Mouse (Mus musculus) CH12.LX (cell line): Measurements from ENCODE around the gene Alas2. TPM values are rescaled to one million over a fixed set of nuclear protein-coding genes. Genes with fewer than 3 reads are reported as not detected.

Experiments used
- DNase-seq: peaks from one replicate; pipeline ENCODE4 v3.0.0-alpha.2; 2013; ENCODE audit errors: extremely low read depth
- H3K27ac ChIP-seq: 2 replicates; pipeline ENCODE4 v1.5.1; 2012; ENCODE audit warnings: low read depth, mild to moderate bottlenecking, control low read depth, moderate library complexity; ENCODE audit not compliant: insufficient read depth
- H3K27me3 ChIP-seq: replicated peaks from 2 replicates; pipeline ENCODE3; 2012; ENCODE audit warnings: inconsistent platforms
- H3K36me3 ChIP-seq, 2 experiments: replicated peaks in 1 of 2; 2 replicates each; pipeline versions ENCODE3 to v1.6.1; 2012; ENCODE audit warnings: inconsistent platforms in 1 of 2, low read length in 1 of 2, mild to moderate bottlenecking in 1 of 2, mixed read lengths in 1 of 2, moderate library complexity in 1 of 2; ENCODE audit not compliant: control insufficient read depth in 1 of 2, insufficient read depth in 1 of 2
- H3K4me1 ChIP-seq, 2 experiments: 2 replicates each; pipeline ENCODE4 v1.6.1; 2012; ENCODE audit warnings: inconsistent platforms in 1 of 2, moderate library complexity in 1 of 2; ENCODE audit not compliant: insufficient read depth in 2 of 2, control insufficient read depth in 1 of 2
- H3K4me2 ChIP-seq: 2 replicates; pipeline ENCODE4 v1.6.1; 2012; ENCODE audit warnings: low read depth, mild to moderate bottlenecking, control low read depth; ENCODE audit not compliant: poor library complexity, insufficient read depth, severe bottlenecking
- H3K4me3 ChIP-seq, 3 experiments: fragments of 150-350 bp in 1 of 3; sonication (generic) in 1 of 3; replicated peaks in 1 of 3; 2 replicates each; pipeline versions ENCODE3 to v1.5.1; 2011 to 2012; ENCODE audit warnings: low read depth in 2 of 3, low read length in 2 of 3, mild to moderate bottlenecking in 2 of 3, moderate library complexity in 2 of 3, control low read depth in 1 of 3, improper control_type of control experiment in 1 of 3, inconsistent platforms in 1 of 3, mixed read lengths in 1 of 3; ENCODE audit not compliant: poor library complexity in 1 of 3
- H3K79me2 ChIP-seq: replicated peaks from 2 replicates; pipeline ENCODE4 v1.6.1; 2012; ENCODE audit warnings: mild to moderate bottlenecking, moderate library complexity; ENCODE audit not compliant: control insufficient read depth, poor library complexity, insufficient read depth, severe bottlenecking; ENCODE audit errors: extremely low read depth
- H3K9ac ChIP-seq: 2 replicates; pipeline ENCODE4 v1.6.1; 2012; ENCODE audit warnings: low read depth, mild to moderate bottlenecking, control low read depth, moderate library complexity; ENCODE audit not compliant: insufficient read depth
- H3K9me3 ChIP-seq: replicated peaks from 2 replicates; pipeline ENCODE3; 2012; ENCODE audit warnings: low read length, inconsistent platforms, mixed read lengths
- CHD1 ChIP-seq: IDR thresholded peaks from 2 replicates; pipeline ENCODE4 v1.6.1; 2012; ENCODE audit warnings: low read depth, low read length, improper control_type of control experiment, inconsistent platforms
- CTCF ChIP-seq, 2 experiments: IDR thresholded peaks in 1 of 2; conservative IDR thresholded peaks in 1 of 2; 2 replicates each; pipeline ENCODE4 v1.5.1; 2011 to 2012; ENCODE audit warnings: low read depth in 2 of 2, low read length in 2 of 2, improper control_type of control experiment in 1 of 2, inconsistent platforms in 1 of 2, mild to moderate bottlenecking in 1 of 2, moderate library complexity in 1 of 2
- ELF1 ChIP-seq: IDR thresholded peaks from 2 replicates; pipeline ENCODE4 v1.6.1; 2014; ENCODE audit warnings: low read depth, mild to moderate bottlenecking, inconsistent platforms, low read length, improper control_type of control experiment
- HCFC1 ChIP-seq: IDR thresholded peaks from 2 replicates; pipeline ENCODE4 v1.6.1; 2012; ENCODE audit warnings: low read depth, mild to moderate bottlenecking, inconsistent platforms, low read length, improper control_type of control experiment
- IRF4 ChIP-seq: IDR thresholded peaks from 2 replicates; pipeline ENCODE4 v1.6.1; 2014; ENCODE audit warnings: low read depth, mild to moderate bottlenecking, inconsistent platforms, low read length, improper control_type of control experiment
- JUN ChIP-seq: IDR thresholded peaks from 2 replicates; pipeline ENCODE4 v1.6.1; 2011; ENCODE audit warnings: low read depth, mild to moderate bottlenecking, low read length, improper control_type of control experiment, moderate library complexity; ENCODE audit not compliant: insufficient read depth
- JUND ChIP-seq: conservative IDR thresholded peaks from 2 replicates; pipeline ENCODE4 v1.6.1; 2011; ENCODE audit warnings: low read depth, low read length, improper control_type of control experiment
- MAFK ChIP-seq: IDR thresholded peaks from 2 replicates; pipeline ENCODE4 v1.6.1; 2011; ENCODE audit warnings: low read length, improper control_type of control experiment; ENCODE audit not compliant: insufficient replicate concordance
- MAZ ChIP-seq: IDR thresholded peaks from 2 replicates; pipeline ENCODE4 v1.6.1; 2012; ENCODE audit warnings: low read depth, mild to moderate bottlenecking, inconsistent platforms, low read length, improper control_type of control experiment, moderate library complexity
- NELFE ChIP-seq: IDR thresholded peaks from 2 replicates; pipeline ENCODE4 v1.6.1; 2011; ENCODE audit warnings: low read depth, low read length, improper control_type of control experiment
- POLR2A ChIP-seq: IDR thresholded peaks from 2 replicates; pipeline ENCODE4 v1.6.1; 2011; ENCODE audit warnings: low read depth, mild to moderate bottlenecking, improper control_type of control experiment, low read length
- RCOR1 ChIP-seq: conservative IDR thresholded peaks from 2 replicates; pipeline ENCODE4 v1.6.1; 2012; ENCODE audit warnings: low read depth, mild to moderate bottlenecking, inconsistent platforms, low read length, improper control_type of control experiment
- UBTF ChIP-seq: IDR thresholded peaks from 2 replicates; pipeline ENCODE4 v1.6.1; 2012; ENCODE audit warnings: low read depth, mild to moderate bottlenecking, inconsistent platforms, low read length, improper control_type of control experiment, moderate library complexity
- USF1 ChIP-seq: IDR thresholded peaks from 2 replicates; pipeline ENCODE4 v1.6.1; 2014; ENCODE audit warnings: low read depth, mild to moderate bottlenecking, inconsistent platforms, low read length, improper control_type of control experiment
- ZC3H11A ChIP-seq: IDR thresholded peaks from 2 replicates; pipeline ENCODE4 v1.6.1; 2012; ENCODE audit warnings: low read depth, mild to moderate bottlenecking, inconsistent platforms, low read length, improper control_type of control experiment
- ZMIZ1 ChIP-seq: IDR thresholded peaks from 2 replicates; pipeline ENCODE4 v1.6.1; 2012; ENCODE audit warnings: low read depth, mild to moderate bottlenecking, inconsistent platforms, low read length, improper control_type of control experiment
- dilution Hi-C: fragments of 300-500 bp; cut with MboI; formaldehyde crosslinking; loops from 2 replicates; pipeline ENCODE4 v1.14.3; 2020; ENCODE audit warnings: low sequenced_read_pairs; ENCODE audit not compliant: extremely low pct_unique_long_range_greater_than_20kb, extremely low pct_ligation_motif_present
- in situ Hi-C: fragments of 300-500 bp; cut with MboI; formaldehyde crosslinking; loops from 3 replicates; pipeline ENCODE4 v1.14.3; 2019; ENCODE audit warnings: low sequenced_read_pairs, low pct_ligation_motif_present, low pct_unique_long_range_greater_than_20kb, mixed read lengths
- polyA plus RNA-seq: library from polyadenylated mRNA; unstranded; fragments of >175 nt; gene quantifications from 2 replicates; pipeline ENCODE4 v1.2.1, GENCODE M21; 2012; ENCODE audit warnings: low read depth; ENCODE audit not compliant: insufficient read length
- total RNA-seq, 2 experiments: library from RNA; depleted of rRNA; stranded (reverse); fragments of 300-350 nt in 1 of 2; fragments of >200 nt in 1 of 2; gene quantifications; 2 replicates each; pipeline ENCODE4 v1.2.3; 2012 to 2014

The Alas2 gene
- total and polyA plus RNA-seq, 3 experiments: 0.16 to 0.30 TPM; not detected in 1

DNA sequence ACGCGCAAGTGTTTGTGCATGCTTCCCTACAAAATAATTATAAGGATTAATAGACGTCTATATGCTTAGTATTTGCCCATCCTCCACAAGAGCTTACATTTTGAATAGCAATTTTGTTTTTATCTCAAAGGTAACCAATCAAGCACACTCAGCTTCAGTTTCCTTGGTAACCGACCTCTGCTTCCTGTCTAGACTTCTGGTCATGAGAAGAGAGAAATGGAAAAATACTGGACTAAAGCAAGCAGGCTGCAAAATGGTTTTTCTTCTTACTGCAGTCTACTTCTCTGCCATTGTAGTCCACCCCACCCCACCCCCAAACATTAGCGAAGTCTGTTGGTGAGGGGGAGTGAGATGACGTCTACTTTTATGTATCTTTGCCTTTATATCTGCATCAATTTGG is 35.9 kb upstream of the Alas2 start:
- in situ Hi-C loops (no loop called here), dilution Hi-C loops (no loop called here)
- peaks cover 3 to 8% of the 10 kb centered on the region in 2 experiments for H3K36me3 ChIP-seq
- no peak for TF ChIP-seq ZC3H11A
- TF ChIP-seq CHD1: no peak
- no peak for TF ChIP-seq UBTF
- no peak for TF ChIP-seq RCOR1
- TF ChIP-seq ELF1: no peak
- no peak for TF ChIP-seq HCFC1
- TF ChIP-seq NELFE: no peak
- TF ChIP-seq IRF4: no peak
- no peak for TF ChIP-seq POLR2A
- TF ChIP-seq CTCF (conservative IDR thresholded peaks at IDR 0.05 in 1 of 2, IDR thresholded peaks at IDR 0.05 in 1 of 2; ENCODE audit: low read depth in 2 of 2, low read length in 2 of 2): no peak
- no peak for TF ChIP-seq MAFK
- TF ChIP-seq JUN: no peak
- no peak for TF ChIP-seq ZMIZ1
- TF ChIP-seq USF1: no peak
- no peak for TF ChIP-seq JUND
- H3K4me2 ChIP-seq: no peak overlapping the region
- H3K9me3 ChIP-seq: no peaks in the 10 kb centered on the region
- H3K4me1 ChIP-seq: no peaks in the 10 kb centered on the region
- H3K27ac ChIP-seq: no peak overlapping the region
- peak; percentile 3 for DNase-seq
- no peak overlapping the region for H3K4me3 ChIP-seq
- no peaks in the 10 kb centered on the region for H3K27me3 ChIP-seq
- no peaks in the 10 kb centered on the region for H3K79me2 ChIP-seq
- no peak overlapping the region for H3K9ac ChIP-seq

DNA sequence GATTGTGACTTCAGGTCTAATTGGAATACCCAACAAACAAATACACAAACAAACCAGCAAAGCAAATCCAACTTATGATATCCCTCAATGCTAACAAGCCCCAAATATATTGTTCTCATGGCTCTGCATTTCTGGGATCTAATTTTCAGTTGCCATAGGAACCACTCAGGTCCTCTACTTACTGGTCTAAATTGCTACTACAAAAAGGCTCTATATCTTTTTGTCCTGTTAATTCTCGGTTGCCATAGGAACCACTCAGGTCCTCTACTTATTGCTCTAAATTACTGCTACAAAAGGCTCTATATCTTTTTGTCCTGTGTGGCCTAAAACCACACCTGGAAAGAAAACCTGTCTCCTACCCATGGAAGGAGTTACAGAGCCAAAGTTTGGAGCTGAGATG is 33.0 kb upstream of the Alas2 start:
- peaks cover 0 to 2% of the 10 kb centered on the region in 2 experiments for H3K36me3 ChIP-seq
- no peaks in the 10 kb centered on the region for H3K9me3 ChIP-seq
- no peaks in the 10 kb centered on the region for H3K79me2 ChIP-seq
- in situ Hi-C loops (no loop called here), dilution Hi-C loops (no loop called here)
- TF ChIP-seq ELF1 (no peak), UBTF (no peak), MAZ (no peak), JUND (no peak)
- H3K9ac ChIP-seq: no peak overlapping the region
- no peak overlapping the region for H3K4me3 ChIP-seq
- H3K4me1 ChIP-seq: no peaks in the 10 kb centered on the region
- no peaks in the 10 kb centered on the region for H3K27me3 ChIP-seq
- DNase-seq: no peak
- no peak overlapping the region for H3K27ac ChIP-seq
- H3K4me2 ChIP-seq: no peak overlapping the region
